23 mouse cellular contexts compared by ENCODE assay signal in the genomic region with DNA sequence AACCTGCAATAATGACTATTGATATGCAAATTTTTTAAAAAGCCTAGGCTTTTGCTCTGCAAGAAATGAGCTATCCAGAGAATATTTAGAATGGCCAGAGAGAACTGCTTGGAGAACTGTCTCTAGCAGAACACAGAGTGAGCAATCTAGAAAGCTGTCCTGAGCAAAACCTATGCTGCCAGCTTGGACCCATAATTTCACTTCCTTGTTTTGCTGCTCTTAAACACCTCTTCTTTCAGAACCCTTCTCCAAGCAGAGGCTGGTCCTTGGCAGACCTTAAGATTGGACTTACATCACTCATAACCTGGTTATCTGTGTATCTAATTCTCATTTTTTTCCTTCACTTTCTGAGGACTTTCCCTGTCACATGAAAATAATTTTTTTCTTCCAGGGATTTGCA. TPM values are rescaled to one million over a fixed set of nuclear protein-coding genes. Genes with fewer than 3 reads are reported as not detected.
"Had no signal": no experiment of that assay in that cellular context is flagged by ENCODE, and none has a peak within 500 bp of the region (broad histone marks: within the 10 kb centered on the region; RNA-seq: fewer than 3 reads in every experiment).

No protein-coding gene starts in this region.

- H3K4me2 ChIP-seq: liver, embryonic 11.5 days; liver, embryonic 13.5 days; liver, embryonic 15.5 days; lung, embryonic 14.5 days; midbrain, embryonic 12.5 days; midbrain, embryonic 15.5 days; neural tube, embryonic 12.5 days had no signal

- H3K4me3 ChIP-seq: liver, embryonic 13.5 days; liver, embryonic 15.5 days; midbrain, embryonic 10.5 days; midbrain, embryonic 12.5 days; midbrain, embryonic 15.5 days; neural tube, embryonic 12.5 days had no signal

- ATAC-seq: midbrain, embryonic 15.5 days had no signal

- H3K4me1 ChIP-seq: liver, embryonic 13.5 days; liver, embryonic 15.5 days; midbrain, embryonic 10.5 days; midbrain, embryonic 12.5 days; midbrain, embryonic 15.5 days; neural tube, embryonic 12.5 days had no signal

- DNase-seq: liver, embryonic 13.5 days; lung, adult 18-20 months; lung, embryonic 14.5 days; lung, postnatal 10 days; lung, postnatal 4 days; right cerebral cortex, postnatal 14 days; thymus, adult 2 months; thymus, postnatal 25 days; thymus, postnatal 4 days had no signal

- H3K9ac ChIP-seq: liver, embryonic 13.5 days; liver, embryonic 15.5 days; lung, embryonic 14.5 days; midbrain, embryonic 12.5 days; midbrain, embryonic 15.5 days; neural tube, embryonic 12.5 days had no signal

- H3K27me3 ChIP-seq: liver, embryonic 13.5 days; liver, embryonic 15.5 days; midbrain, embryonic 12.5 days; midbrain, embryonic 15.5 days; neural tube, embryonic 12.5 days had no signal

- H3K27ac ChIP-seq: liver, embryonic 13.5 days; liver, embryonic 15.5 days; midbrain, embryonic 10.5 days; midbrain, embryonic 12.5 days; midbrain, embryonic 15.5 days; neural tube, embryonic 12.5 days had no signal

- H3K36me3 ChIP-seq: liver, embryonic 13.5 days; liver, embryonic 15.5 days; midbrain, embryonic 10.5 days; midbrain, embryonic 12.5 days; midbrain, embryonic 15.5 days; neural tube, embryonic 12.5 days had no signal

- H3K9me3 ChIP-seq: liver, embryonic 13.5 days; liver, embryonic 15.5 days; midbrain, embryonic 10.5 days; midbrain, embryonic 12.5 days; midbrain, embryonic 15.5 days; neural tube, embryonic 12.5 days had no signal

RNA-seq across cellular contexts. Expression of a gene that starts 8.9 kb away (rescaled TPM):
- total RNA-seq: megakaryocyte-erythroid progenitor cell, adult 5-6 weeks; midbrain, postnatal 0 days; monocyte, adult 5-6 weeks had no signal
- polyA plus RNA-seq: liver, embryonic 11.5 days; liver, embryonic 13.5 days; liver, embryonic 15.5 days; lung, embryonic 16.5 days; midbrain, embryonic 10.5 days; midbrain, embryonic 12.5 days; midbrain, embryonic 15.5 days; neural tube, embryonic 12.5 days; neural tube, embryonic 14.5 days; spleen, adult 2 months; thymus, adult 2 months had no signal

RNA-seq across cellular contexts. Expression of a gene that starts 55.8 kb away (rescaled TPM):
- total RNA-seq: megakaryocyte-erythroid progenitor cell, adult 5-6 weeks; midbrain, postnatal 0 days; monocyte, adult 5-6 weeks had no signal
- polyA plus RNA-seq: liver, embryonic 11.5 days; liver, embryonic 13.5 days; liver, embryonic 15.5 days; lung, embryonic 14.5 days; lung, embryonic 16.5 days; midbrain, embryonic 10.5 days; midbrain, embryonic 12.5 days; midbrain, embryonic 15.5 days; midbrain, postnatal 0 days; neural tube, embryonic 12.5 days; neural tube, embryonic 14.5 days; spleen, adult 2 months; stomach, embryonic 14.5 days; stomach, embryonic 16.5 days had no signal
